Mouse (Mus musculus): ENCODE results near the gene 9030025P20Rik. TPM values are rescaled to one million over a fixed set of nuclear protein-coding genes. Genes with fewer than 3 reads are reported as not detected.
"Not testable (repeated sequence)": the region's sequence is repeated elsewhere in the genome, so short reads cannot be mapped to it uniquely, and the experiment has no call there.

The 9030025P20Rik gene
- total RNA-seq, 2 experiments from 2014 or later: 1.3 to 1.8 TPM

DNA sequence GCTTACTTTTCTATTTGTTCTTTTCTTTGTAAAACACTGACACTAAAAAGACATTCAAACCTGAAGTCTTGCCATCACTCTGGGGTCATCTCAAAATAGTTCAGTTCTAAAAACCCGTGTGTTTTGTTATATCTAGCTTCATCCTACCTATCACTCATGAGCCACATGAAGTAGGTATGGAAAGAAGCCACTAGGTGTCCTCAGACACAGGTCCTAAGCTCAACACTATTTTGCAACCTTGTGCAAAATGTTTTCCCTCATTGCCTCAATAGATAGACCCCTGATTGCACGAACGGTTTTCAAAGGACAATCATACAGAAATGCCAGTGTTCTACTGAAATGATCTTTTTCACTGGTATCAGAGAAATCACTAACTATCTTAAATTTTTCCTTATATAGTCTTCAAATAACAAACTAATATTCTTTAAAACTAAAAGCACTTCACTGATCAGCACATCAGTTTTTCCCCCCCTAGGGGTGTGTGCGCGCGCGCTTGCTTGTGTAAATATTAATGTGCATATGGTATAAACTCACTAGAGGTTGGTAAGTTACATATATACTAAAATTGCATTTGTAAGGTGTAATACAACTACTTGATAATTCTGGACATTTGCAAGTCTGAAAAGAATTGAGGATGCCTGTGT lies 428 bp upstream of the 9030025P20Rik start:
- DNase-seq; intact Hi-C loops (cut with DNase I): not testable (repeated sequence)

DNA sequence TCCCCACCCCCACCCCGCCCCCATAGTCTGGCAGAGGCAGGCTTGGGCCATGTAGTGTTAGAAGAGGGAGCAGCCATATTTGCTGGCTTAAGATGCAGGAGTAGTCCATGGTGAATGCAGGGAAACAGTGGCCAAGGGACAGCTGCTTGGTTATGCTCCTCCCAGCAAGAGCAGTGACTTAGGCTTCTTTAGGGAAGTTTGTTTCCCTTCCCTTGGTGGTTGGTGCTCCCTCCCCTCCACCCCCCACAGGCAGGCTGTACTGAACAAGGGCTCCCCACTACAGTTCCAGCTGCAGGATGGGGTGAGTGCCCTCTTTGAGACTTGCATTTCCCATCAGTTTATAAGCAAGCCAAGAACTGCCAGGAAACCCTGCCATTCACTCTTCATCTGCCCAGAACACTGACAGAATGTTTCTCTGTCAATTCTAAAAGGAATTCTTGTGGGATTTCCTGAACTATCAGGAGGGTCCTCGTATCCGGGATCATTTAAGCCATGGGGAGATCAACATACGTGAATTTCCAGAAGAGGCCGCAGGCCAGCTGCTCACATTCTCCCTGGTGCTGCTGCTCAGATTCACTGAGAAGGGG lies 11.9 kb downstream of the 9030025P20Rik start:
- intact Hi-C loops (cut with DNase I): not testable (repeated sequence)

DNA sequence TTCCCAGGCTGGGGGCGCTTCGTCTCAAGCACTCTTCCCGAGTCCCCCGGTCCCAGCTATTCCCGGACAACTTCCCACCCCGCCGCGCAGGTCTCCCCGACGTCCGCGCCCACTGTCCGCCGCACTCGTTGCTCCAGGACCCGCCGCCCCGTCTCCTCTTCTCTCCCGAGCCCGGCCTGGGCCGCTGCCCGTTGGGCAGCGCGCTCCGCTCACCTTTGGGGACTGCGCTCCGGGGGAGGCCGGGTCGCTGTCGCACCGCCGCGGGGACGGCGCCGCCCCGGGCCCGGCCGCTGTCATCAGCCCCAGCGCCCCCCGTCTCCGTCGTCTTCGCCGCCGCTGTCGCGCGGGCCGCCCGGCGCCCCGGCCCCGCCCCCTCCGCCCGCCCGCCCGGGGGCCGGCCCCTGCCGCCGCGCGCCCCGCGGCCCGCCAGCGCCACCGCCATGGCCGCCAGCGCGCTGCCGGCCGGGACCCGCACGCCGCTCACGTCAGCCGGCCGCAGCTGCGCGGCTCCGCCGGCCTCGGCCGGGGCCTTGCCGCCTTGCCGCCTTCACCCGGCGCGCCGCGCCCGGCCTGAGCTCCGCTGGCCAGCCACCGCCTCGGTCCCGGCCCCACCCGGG lies 14.4 kb downstream of the 9030025P20Rik start:
- intact Hi-C loops (cut with DNase I): not testable (repeated sequence)

More for the DNA sequence above, 11.9 kb downstream of the 9030025P20Rik start:
- peak in 1 of 2 experiments; percentile 12 for DNase-seq

DNA sequence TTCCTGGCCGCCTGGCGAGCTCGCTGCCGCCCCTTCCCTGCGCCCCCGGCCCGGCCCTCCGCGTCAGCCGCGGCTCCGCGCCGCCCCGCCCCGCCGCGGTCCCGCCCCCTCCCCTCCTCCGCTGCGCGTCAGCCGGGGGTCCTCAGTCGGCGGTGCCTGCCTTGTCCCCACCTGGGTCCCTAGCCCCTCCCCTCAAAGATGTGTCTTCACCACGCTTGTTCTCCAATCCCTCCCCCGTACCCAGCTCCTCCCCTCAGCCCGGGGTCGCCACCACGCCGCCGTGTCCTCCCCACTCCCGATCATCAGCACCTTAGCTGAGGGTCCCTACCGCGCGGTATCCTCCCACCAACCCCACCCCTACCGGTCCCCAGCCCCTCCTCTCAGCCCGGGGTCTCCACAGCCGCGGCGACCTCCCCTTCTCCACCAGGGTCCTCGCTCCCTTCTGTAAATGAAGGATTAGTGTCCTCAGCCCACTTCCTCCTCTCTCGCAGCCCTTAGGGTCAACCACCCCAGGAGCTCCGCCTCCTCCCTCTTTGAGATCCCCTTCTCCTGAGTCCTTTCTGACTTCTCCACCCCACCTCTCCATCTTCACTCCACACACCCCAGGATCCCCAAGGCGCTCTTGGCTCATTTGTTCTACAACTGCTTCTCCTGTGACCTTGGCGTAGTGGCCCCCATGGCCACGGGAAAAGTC lies 15.0 kb downstream of the 9030025P20Rik start:
- intact Hi-C loops (cut with DNase I); DNase-seq: not testable (repeated sequence)

More for the DNA sequence above, 14.4 kb downstream of the 9030025P20Rik start:
- not testable (repeated sequence) for DNase-seq

DNA sequence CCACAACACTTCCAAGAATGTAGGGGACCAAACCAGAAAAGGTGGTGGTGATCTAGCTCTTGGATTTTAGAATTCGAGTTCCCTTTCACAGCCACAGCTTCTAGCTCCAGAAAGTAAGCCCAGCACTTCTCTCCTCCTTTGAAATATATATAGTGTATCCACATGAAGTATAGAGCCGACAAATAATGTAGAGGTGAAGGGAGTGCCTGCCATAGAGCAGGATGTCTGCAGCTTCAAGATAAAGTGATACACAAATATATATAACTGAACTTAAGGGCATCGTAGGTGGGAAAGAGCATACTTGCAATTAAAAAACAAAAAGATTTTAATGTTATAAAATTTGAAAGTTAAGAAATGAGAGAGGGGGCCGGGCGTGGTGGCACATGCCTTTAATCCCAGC lies 15.9 kb downstream of the 9030025P20Rik start:
- DNase-seq; intact Hi-C loops (cut with DNase I): not testable (repeated sequence)

DNA sequence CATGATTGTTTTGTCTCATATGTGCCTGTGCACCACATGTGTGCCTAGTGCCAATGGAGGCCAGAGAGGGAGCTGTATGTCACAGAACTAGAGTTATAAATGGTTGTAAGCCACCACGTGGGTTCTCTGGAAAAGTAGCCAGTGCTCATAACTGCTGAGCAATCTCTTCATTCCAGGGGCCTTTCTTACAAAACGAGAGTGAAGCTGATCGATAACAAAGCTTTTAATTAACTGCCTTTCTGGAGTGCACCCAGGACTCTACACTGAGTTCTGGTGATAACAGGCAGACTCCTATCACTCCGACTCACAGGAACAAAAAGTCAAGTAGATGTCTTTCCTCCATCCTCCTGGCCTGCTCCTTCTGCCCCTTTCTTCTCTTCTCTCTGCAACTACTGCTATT lies 21.8 kb downstream of the 9030025P20Rik start:
- DNase-seq; intact Hi-C loops (cut with DNase I): not testable (repeated sequence)

DNA sequence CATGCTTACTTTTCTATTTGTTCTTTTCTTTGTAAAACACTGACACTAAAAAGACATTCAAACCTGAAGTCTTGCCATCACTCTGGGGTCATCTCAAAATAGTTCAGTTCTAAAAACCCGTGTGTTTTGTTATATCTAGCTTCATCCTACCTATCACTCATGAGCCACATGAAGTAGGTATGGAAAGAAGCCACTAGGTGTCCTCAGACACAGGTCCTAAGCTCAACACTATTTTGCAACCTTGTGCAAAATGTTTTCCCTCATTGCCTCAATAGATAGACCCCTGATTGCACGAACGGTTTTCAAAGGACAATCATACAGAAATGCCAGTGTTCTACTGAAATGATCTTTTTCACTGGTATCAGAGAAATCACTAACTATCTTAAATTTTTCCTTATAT lies 30.8 kb downstream of the 9030025P20Rik start:
- DNase-seq; intact Hi-C loops (cut with DNase I): not testable (repeated sequence)

DNA sequence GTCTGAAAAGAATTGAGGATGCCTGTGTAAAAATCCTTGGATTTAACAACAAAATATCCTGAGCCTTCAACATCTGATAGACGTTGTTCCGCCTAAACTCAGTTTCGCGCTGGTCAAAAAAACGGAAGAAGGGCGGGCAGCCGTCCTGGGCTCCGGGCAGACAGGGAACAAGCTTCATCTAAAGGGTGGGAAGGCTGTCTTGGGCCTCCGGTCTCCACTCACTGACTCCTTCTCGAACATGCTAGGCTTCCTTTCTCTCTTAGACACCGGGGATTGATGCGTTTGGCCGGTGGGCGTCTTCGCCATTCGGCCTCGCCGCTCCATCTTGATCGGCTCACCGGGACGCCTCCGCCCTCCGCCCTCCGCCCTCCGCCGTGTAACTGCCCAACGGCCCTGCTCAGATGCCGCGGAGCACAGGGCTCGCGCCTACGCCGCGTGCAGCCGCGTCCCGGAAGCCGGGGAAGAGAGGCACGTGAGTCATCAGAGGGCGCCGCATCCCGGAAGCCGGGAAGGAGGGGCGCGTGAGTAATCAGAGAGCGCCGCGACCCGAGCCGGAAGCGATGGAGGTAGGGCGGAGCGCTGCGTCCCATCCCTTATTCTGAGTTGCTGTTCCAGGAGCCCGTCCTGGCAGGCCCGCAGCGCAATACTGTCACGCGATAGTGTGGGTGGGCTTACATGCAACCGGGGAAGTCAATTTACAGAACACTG lies 31.6 kb downstream of the 9030025P20Rik start, which contains the start of gene Gm3435:
TSS of gene Gm3435 (plus strand) at position 471 of the 708 bp plus-strand sequence.
- DNase-seq; intact Hi-C loops (cut with DNase I): not testable (repeated sequence)

DNA sequence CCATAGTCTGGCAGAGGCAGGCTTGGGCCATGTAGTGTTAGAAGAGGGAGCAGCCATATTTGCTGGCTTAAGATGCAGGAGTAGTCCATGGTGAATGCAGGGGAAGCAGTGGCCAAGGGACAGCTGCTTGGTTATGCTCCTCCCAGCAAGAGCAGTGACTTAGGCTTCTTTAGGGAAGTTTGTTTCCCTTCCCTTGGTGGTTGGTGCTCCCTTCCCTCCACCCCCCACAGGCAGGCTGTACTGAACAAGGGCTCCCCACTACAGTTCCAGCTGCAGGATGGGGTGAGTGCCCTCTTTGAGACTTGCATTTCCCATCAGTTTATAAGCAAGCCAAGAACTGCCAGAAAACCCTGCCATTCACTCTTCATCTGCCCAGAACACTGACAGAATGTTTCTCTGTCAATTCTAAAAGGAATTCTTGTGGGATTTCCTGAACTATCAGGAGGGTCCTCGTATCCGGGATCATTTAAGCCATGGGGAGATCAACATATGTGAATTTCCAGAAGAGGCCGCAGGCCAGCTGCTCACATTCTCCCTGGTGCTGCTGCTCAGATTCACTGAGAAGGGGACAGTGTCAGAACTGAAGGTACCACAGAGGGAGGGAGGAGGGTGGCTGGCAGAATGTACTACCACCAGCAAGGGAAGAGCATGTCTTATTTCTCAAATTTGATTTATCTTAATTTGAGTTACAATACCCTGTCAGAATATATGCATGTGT lies 43.4 kb downstream of the 9030025P20Rik start:
- intact Hi-C loops (cut with DNase I): not testable (repeated sequence)
- peak; percentile 16 to 29 for DNase-seq

DNA sequence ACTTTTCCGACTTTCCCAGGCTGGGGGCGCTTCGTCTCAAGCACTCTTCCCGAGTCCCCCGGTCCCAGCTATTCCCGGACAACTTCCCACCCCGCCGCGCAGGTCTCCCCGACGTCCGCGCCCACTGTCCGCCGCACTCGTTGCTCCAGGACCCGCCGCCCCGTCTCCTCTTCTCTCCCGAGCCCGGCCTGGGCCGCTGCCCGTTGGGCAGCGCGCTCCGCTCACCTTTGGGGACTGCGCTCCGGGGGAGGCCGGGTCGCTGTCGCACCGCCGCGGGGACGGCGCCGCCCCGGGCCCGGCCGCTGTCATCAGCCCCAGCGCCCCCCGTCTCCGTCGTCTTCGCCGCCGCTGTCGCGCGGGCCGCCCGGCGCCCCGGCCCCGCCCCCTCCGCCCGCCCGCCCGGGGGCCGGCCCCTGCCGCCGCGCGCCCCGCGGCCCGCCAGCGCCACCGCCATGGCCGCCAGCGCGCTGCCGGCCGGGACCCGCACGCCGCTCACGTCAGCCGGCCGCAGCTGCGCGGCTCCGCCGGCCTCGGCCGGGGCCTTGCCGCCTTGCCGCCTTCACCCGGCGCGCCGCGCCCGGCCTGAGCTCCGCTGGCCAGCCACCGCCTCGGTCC lies 45.7 kb downstream of the 9030025P20Rik start:
- intact Hi-C loops (cut with DNase I): not testable (repeated sequence)

DNA sequence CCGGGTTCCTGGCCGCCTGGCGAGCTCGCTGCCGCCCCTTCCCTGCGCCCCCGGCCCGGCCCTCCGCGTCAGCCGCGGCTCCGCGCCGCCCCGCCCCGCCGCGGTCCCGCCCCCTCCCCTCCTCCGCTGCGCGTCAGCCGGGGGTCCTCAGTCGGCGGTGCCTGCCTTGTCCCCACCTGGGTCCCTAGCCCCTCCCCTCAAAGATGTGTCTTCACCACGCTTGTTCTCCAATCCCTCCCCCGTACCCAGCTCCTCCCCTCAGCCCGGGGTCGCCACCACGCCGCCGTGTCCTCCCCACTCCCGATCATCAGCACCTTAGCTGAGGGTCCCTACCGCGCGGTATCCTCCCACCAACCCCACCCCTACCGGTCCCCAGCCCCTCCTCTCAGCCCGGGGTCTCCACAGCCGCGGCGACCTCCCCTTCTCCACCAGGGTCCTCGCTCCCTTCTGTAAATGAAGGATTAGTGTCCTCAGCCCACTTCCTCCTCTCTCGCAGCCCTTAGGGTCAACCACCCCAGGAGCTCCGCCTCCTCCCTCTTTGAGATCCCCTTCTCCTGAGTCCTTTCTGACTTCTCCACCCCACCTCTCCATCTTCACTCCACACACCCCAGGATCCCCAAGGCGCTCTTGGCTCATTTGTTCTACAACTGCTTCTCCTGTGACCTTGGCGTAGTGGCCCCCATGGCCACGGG lies 46.4 kb downstream of the 9030025P20Rik start:
- intact Hi-C loops (cut with DNase I); DNase-seq: not testable (repeated sequence)

More for the DNA sequence above, 45.7 kb downstream of the 9030025P20Rik start:
- DNase-seq: not testable (repeated sequence)

DNA sequence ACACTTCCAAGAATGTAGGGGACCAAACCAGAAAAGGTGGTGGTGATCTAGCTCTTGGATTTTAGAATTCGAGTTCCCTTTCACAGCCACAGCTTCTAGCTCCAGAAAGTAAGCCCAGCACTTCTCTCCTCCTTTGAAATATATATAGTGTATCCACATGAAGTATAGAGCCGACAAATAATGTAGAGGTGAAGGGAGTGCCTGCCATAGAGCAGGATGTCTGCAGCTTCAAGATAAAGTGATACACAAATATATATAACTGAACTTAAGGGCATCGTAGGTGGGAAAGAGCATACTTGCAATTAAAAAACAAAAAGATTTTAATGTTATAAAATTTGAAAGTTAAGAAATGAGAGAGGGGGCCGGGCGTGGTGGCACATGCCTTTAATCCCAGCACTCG lies 47.2 kb downstream of the 9030025P20Rik start:
- DNase-seq; intact Hi-C loops (cut with DNase I): not testable (repeated sequence)

DNA sequence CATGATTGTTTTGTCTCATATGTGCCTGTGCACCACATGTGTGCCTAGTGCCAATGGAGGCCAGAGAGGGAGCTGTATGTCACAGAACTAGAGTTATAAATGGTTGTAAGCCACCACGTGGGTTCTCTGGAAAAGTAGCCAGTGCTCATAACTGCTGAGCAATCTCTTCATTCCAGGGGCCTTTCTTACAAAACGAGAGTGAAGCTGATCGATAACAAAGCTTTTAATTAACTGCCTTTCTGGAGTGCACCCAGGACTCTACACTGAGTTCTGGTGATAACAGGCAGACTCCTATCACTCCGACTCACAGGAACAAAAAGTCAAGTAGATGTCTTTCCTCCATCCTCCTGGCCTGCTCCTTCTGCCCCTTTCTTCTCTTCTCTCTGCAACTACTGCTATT lies 53.1 kb downstream of the 9030025P20Rik start:
- DNase-seq; intact Hi-C loops (cut with DNase I): not testable (repeated sequence)

DNA sequence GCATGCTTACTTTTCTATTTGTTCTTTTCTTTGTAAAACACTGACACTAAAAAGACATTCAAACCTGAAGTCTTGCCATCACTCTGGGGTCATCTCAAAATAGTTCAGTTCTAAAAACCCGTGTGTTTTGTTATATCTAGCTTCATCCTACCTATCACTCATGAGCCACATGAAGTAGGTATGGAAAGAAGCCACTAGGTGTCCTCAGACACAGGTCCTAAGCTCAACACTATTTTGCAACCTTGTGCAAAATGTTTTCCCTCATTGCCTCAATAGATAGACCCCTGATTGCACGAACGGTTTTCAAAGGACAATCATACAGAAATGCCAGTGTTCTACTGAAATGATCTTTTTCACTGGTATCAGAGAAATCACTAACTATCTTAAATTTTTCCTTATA lies 62.2 kb downstream of the 9030025P20Rik start:
- intact Hi-C loops (cut with DNase I); DNase-seq: not testable (repeated sequence)

Data from heart, postnatal 36 days (tissue).